Mouse (Mus musculus) layer of hippocampus, adult 11-12 months (tissue): ENCODE measurements around the gene Vmn2r89.
"Not testable (repeated sequence)": the region's sequence is repeated elsewhere in the genome, so short reads cannot be mapped to it uniquely, and the experiment has no call there.

Source experiments
- DNase-seq: peaks from one replicate; pipeline ENCODE4 v3.0.0; 2022; ENCODE audit warnings: low spot score

The Vmn2r89 gene

GRCm38 (mm10) chr14:51451557-51451956 lies at the start of gene Vmn2r89:
Gene Vmn2r89, plus strand, starts transcription at chr14:51451857.
- DNase-seq = not testable (repeated sequence)

- DNase-seq = no peak
Measured at GRCm38 (mm10) chr14:51410520-51410919, 41.1 kb upstream of the Vmn2r89 start, which contains the start of gene Vmn2r88. Gene Vmn2r88, plus strand, starts transcription at chr14:51410820.

GRCm38 (mm10) chr14:51423885-51424284 lies 27.8 kb upstream of the Vmn2r89 start:
- no peak for DNase-seq

- not testable (repeated sequence) for DNase-seq
Measured at GRCm38 (mm10) chr14:51430138-51430537, 21.5 kb upstream of the Vmn2r89 start.

GRCm38 (mm10) chr14:51434546-51434945 lies 17.1 kb upstream of the Vmn2r89 start:
- DNase-seq = no peak

GRCm38 (mm10) chr14:51435020-51435419 lies 16.6 kb upstream of the Vmn2r89 start:
- DNase-seq = no peak

GRCm38 (mm10) chr14:51438955-51439354 lies 12.7 kb upstream of the Vmn2r89 start:
- no peak for DNase-seq

GRCm38 (mm10) chr14:51480278-51480677 lies 28.6 kb downstream of the Vmn2r89 start:
- DNase-seq = not testable (repeated sequence)

GRCm38 (mm10) chr14:51481332-51482015 lies 29.8 kb downstream of the Vmn2r89 start:
- DNase-seq = not testable (repeated sequence)

GRCm38 (mm10) chr14:51482051-51482715 lies 30.5 kb downstream of the Vmn2r89 start:
- no peak for DNase-seq

GRCm38 (mm10) chr14:51482971-51483381 lies 31.3 kb downstream of the Vmn2r89 start:
- DNase-seq = not testable (repeated sequence)

- no peak for DNase-seq
Measured at GRCm38 (mm10) chr14:51483671-51484070, 32.0 kb downstream of the Vmn2r89 start.

- DNase-seq = no peak
Measured at GRCm38 (mm10) chr14:51486111-51486510, 34.5 kb downstream of the Vmn2r89 start.

GRCm38 (mm10) chr14:51495781-51496180 lies 44.1 kb downstream of the Vmn2r89 start:
- no peak for DNase-seq

GRCm38 (mm10) chr14:51496955-51497354 lies 45.3 kb downstream of the Vmn2r89 start:
- no peak for DNase-seq

- DNase-seq = no peak
Measured at GRCm38 (mm10) chr14:51497958-51498357, 46.3 kb downstream of the Vmn2r89 start.

GRCm38 (mm10) chr14:51499707-51500275 lies 48.1 kb downstream of the Vmn2r89 start:
- DNase-seq = no peak

- no peak for DNase-seq
Measured at GRCm38 (mm10) chr14:51500461-51500860, 48.8 kb downstream of the Vmn2r89 start.

GRCm38 (mm10) chr14:51507416-51507815 lies 55.8 kb downstream of the Vmn2r89 start:
- no peak for DNase-seq
